Mouse (Mus musculus): ENCODE measurements at regions not wholly inside any gene's neighbourhood (a gene's known extent, or its start where the extent isn't known, plus 50 kb on each side); places are given as distances from the start of the nearest gene placed in this dataset.

DNA sequence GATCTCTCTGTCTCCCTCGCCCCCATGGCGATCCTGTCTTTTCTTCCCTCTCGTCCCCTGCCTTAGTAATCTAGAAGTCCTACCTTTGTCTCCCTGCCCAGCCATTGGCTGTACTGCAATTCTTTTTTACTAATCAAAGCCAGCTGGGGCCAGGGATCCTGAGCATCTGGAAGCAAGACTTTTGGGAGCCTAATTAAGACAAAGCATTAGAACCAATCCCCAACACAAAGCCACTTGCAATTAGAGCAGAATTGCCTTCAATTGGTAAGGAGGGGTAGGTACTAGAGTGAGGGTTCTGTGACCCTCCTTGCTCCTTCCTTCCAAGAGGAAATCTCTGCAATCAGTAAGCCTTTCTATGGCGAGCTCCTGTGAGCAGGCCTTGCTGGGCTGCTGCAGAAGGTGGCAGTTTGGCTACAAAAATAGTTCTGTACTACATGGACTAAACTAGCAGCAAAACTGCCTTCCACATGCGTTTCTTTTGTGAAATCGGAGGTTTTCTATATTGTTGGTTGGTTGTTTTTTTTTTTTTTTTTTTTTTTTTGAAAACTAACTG, 272.9 kb downstream of the Rnf152 start:
- TF ChIP-seq CTCF (IDR thresholded peaks at IDR 0.05; ENCODE audit: control insufficient read depth, insufficient read depth, low read length) (no peak), POLR2A (IDR thresholded peaks at IDR 0.05; ENCODE audit: borderline replicate concordance, control insufficient read depth, low read depth, low read length) (no peak)
